Mouse (Mus musculus) neural tube, embryonic 13.5 days (tissue): ENCODE measurements around the gene Chst3. TPM values are rescaled to one million over a fixed set of nuclear protein-coding genes. Genes with fewer than 3 reads are reported as not detected.
A peak's percentile ranks its signal among the peaks of the same experiment; 100 is the strongest.
"Not testable (repeated sequence)": the region's sequence is repeated elsewhere in the genome, so short reads cannot be mapped to it uniquely, and the experiment has no call there.

ENCODE experiments used
- ATAC-seq: fragments of 200-750 bp; cut with Nextera tagmentation; 2 replicates; pipeline ENCODE4 v1.8.0; 2017; ENCODE audit warnings: low read depth, mild to moderate bottlenecking, moderate TSS enrichment, moderate library complexity
- H3K27ac ChIP-seq: fragments of 300-500 bp; sonication (generic); replicated peaks from 2 replicates; pipeline ENCODE4 v1.5.1; 2015; ENCODE audit warnings: moderate library complexity, mild to moderate bottlenecking, inconsistent platforms
- H3K27me3 ChIP-seq: fragments of 300-500 bp; sonication (generic); 2 replicates; pipeline ENCODE4 v1.6.1; 2015; ENCODE audit warnings: mild to moderate bottlenecking, inconsistent platforms
- H3K36me3 ChIP-seq: fragments of 300-500 bp; sonication (generic); 2 replicates; pipeline ENCODE4 v1.6.1; 2015; ENCODE audit warnings: mild to moderate bottlenecking, inconsistent platforms
- H3K4me1 ChIP-seq: fragments of 300-500 bp; sonication (generic); replicated peaks from 2 replicates; pipeline ENCODE4 v1.6.1; 2015; ENCODE audit warnings: inconsistent platforms
- H3K4me2 ChIP-seq: fragments of 300-500 bp; sonication (generic); 2 replicates; pipeline ENCODE4 v1.6.1; 2015; ENCODE audit warnings: inconsistent platforms, mild to moderate bottlenecking, moderate library complexity
- H3K4me3 ChIP-seq: fragments of 300-500 bp; sonication (generic); 2 replicates; pipeline ENCODE4 v1.5.1; 2015; ENCODE audit warnings: mild to moderate bottlenecking, inconsistent platforms
- H3K9ac ChIP-seq: fragments of 300-500 bp; sonication (generic); 2 replicates; pipeline ENCODE4 v1.6.1; 2015; ENCODE audit warnings: moderate library complexity, mild to moderate bottlenecking, inconsistent platforms
- H3K9me3 ChIP-seq: fragments of 300-500 bp; sonication (generic); 2 replicates; pipeline ENCODE4 v1.6.1; 2016; ENCODE audit warnings: inconsistent platforms
- WGBS: fragments of 180-500 bp; shearing (Covaris S2); methylation state at CpG from one replicate; pipeline ENCODE4 v1.1.7; 2015; 5-methylcytosine and 5-hydroxymethylcytosine counted together
- polyA plus RNA-seq: library from polyadenylated mRNA; unstranded; fragments of >200 nt; fragmentation: Nextera tagmentation; extraction: Ambion mirVana; gene quantifications from 2 replicates; pipeline ENCODE4 v1.2.1, GENCODE M21; 2015

Gene Chst3
- polyA plus RNA-seq, 1 experiment from 2014 or later, result 2.7 TPM

DNA sequence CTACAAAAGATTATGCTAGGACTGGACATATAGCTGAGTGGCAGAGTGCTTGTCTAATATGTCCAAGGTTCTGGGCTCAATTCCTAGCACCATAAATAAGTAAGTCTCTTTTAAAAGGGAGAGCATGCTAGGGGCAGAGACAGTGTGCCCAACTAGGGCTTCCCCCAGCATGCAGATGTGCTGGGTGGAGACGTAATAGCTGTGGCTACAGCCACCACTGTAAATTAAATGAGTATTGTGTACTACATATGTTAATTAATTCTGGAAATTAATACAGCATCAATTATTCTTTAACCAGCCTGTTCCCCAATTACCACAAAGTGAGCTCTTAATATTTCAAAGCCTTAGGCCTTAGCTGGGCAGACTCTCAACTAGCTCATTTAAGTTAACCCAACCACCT lies 54.2 kb downstream of the Chst3 start:
- 61% methylated on average over 1 of the region's 1 CpGs for WGBS
- H3K27ac ChIP-seq, result no peak overlapping the region
- H3K9me3 ChIP-seq, result no peaks in the 10 kb centered on the region
- H3K4me1 ChIP-seq, result no peaks in the 10 kb centered on the region
- no peak for ATAC-seq
- H3K36me3 ChIP-seq, result no peaks in the 10 kb centered on the region
- no peak overlapping the region for H3K9ac ChIP-seq
- H3K4me3 ChIP-seq, result no peak overlapping the region
- H3K4me2 ChIP-seq, result no peak overlapping the region
- no peaks in the 10 kb centered on the region for H3K27me3 ChIP-seq

- Histone ChIP-seq H3K4me2 (no peak overlapping the region), H3K4me1 (no peaks in the 10 kb centered on the region), H3K27me3 (no peaks in the 10 kb centered on the region), H3K9me3 (no peaks in the 10 kb centered on the region), H3K36me3 (no peaks in the 10 kb centered on the region), H3K9ac (no peak overlapping the region), H3K4me3 (no peak overlapping the region), H3K27ac (no peak overlapping the region)
- ATAC-seq, result no peak
- 95% methylated on average over 6 of the region's 6 CpGs for WGBS
These were observed 56.1 kb downstream of the Chst3 start for GRCm38 (mm10) chr10:60162973-60163255.

GRCm38 (mm10) chr10:60162184-60162972 lies 56.7 kb downstream of the Chst3 start:
- 83% methylated on average over 8 of the region's 8 CpGs for WGBS

GRCm38 (mm10) chr10:60161397-60161796 lies 57.7 kb downstream of the Chst3 start:
- H3K9me3 ChIP-seq, H3K9ac ChIP-seq, H3K4me2 ChIP-seq, H3K4me3 ChIP-seq, H3K36me3 ChIP-seq, H3K27me3 ChIP-seq, H3K27ac ChIP-seq, ATAC-seq, H3K4me1 ChIP-seq: not testable (repeated sequence)
- WGBS, result 58% methylated on average over 3 of the region's 3 CpGs

More at GRCm38 (mm10) chr10:60162184-60162972, 56.7 kb downstream of the Chst3 start:
- not testable (repeated sequence) for H3K9ac ChIP-seq, H3K4me1 ChIP-seq, H3K4me3 ChIP-seq, H3K36me3 ChIP-seq, H3K4me2 ChIP-seq, H3K27me3 ChIP-seq, H3K27ac ChIP-seq, ATAC-seq, H3K9me3 ChIP-seq

DNA sequence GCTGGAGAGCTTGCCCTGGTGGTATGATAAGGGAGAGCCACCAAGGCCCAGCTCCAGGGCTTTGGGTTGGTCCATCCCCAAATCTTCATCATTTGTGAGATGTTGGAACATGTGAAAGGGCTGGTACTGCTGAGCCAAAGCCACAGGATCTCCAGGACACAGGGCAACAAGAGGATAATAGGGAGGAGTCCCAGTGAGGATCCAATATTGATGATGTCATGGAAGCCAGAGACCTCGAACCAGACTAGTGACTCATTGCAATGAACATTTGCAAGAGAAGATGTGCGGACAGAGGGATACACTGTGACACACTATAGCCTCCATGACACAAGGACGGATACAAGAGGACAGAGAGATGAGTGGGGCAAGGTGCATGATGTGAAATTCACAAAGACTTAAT lies 60.9 kb downstream of the Chst3 start:
- no peak overlapping the region for H3K4me2 ChIP-seq
- H3K36me3 ChIP-seq, result no peaks in the 10 kb centered on the region
- H3K27me3 ChIP-seq, result no peaks in the 10 kb centered on the region
- H3K9ac ChIP-seq, result no peak overlapping the region
- WGBS, result 97% methylated on average over 3 of the region's 3 CpGs
- H3K4me3 ChIP-seq, result no peak overlapping the region
- no peak for ATAC-seq
- no peak overlapping the region for H3K27ac ChIP-seq
- H3K4me1 ChIP-seq, result peaks cover 8% of the 10 kb centered on the region; the same call in 1 of the 2 replicates
- H3K9me3 ChIP-seq, result no peaks in the 10 kb centered on the region

DNA sequence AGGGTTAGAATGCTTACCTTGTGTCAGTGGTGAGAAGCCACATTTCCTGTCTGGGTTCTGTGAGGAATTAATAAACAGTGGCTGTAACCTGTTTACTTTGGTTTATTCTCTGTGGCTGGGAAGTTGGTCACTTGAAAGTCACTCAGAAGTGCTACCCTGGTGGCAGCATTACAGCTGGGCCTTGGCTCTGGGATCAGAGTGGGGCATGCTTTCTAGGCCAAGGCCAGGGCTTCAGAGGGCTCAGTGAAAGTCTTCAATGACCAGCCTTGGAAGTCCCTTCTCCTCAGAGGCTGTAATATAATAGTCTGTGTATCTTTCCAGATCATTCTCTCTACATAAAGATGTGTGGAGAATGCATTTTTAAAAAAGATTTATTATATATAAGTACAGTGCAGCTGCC lies 63.0 kb downstream of the Chst3 start:
- Histone ChIP-seq H3K4me1 (peaks cover 15% of the 10 kb centered on the region; the same call in 1 of the 2 replicates), H3K4me3 (no peak overlapping the region), H3K9ac (no peak overlapping the region), H3K36me3 (no peaks in the 10 kb centered on the region), H3K27me3 (no peaks in the 10 kb centered on the region), H3K27ac (no peak overlapping the region), H3K9me3 (no peaks in the 10 kb centered on the region), H3K4me2 (no peak overlapping the region)
- ATAC-seq, result no peak

DNA sequence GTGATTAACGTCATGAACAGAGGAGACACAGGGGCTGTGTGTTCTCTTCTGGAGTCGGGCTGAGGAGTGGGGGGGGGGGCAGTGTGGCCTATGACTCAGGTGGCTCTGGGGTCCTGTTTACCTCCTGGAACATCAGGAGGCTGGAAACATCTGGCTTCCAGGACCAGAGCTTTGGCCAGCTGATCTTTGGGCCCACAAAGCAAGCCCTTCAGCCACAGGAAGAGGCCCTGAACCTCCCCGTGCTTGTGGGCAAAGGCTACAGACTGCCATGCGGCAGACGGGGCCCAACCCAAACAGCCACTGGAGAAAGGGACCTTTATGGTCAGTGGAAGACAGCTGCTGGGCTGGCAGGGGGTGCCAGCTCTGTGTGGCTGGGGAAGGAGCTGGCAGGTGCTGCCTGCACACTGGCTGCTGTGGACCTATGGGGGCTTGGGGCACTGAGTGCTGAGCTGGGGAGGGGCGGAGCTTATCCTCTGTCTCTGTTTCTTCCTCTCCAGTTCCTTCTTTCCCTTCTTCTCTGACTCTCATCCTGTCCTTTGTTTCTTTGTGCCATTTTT lies 67.9 kb downstream of the Chst3 start:
- ATAC-seq, result no peak
- Histone ChIP-seq H3K4me2 (no peak overlapping the region), H3K27me3 (peaks cover 3% of the 10 kb centered on the region; the same call in 1 of the 2 replicates), H3K4me3 (no peak overlapping the region), H3K9ac (no peak overlapping the region), H3K4me1 (peaks cover 15% of the 10 kb centered on the region; the same call in 1 of the 2 replicates), H3K36me3 (no peaks in the 10 kb centered on the region), H3K27ac (no peak overlapping the region), H3K9me3 (no peaks in the 10 kb centered on the region)
- WGBS, result 52% methylated on average over 6 of the region's 6 CpGs

DNA sequence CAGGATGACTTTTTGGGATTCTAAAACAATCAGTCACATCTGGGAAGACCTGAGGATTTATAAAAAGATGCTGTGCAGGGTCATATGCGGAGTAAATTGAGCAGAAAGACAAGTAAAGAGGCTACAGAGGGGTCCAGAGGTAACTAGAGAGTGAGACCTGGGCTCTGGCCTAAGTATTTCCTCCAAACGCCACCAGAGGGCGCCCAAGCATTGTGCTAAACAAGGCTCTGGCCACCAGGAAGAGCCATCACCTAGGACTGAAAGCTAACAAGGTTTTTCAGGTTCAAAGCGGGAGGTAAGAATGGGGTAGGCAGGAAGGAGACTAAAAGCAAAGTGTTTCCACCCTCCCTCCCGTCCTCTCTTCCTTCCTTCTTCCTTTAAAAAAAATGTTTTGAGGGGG lies 71.0 kb downstream of the Chst3 start:
- Histone ChIP-seq H3K4me3 (no peak overlapping the region), H3K36me3 (no peaks in the 10 kb centered on the region), H3K9ac (no peak overlapping the region), H3K9me3 (no peaks in the 10 kb centered on the region), H3K4me2 (no peak overlapping the region), H3K27me3 (peaks cover 3% of the 10 kb centered on the region; the same call in 1 of the 2 replicates), H3K27ac (no peak overlapping the region), H3K4me1 (peaks cover 7% of the 10 kb centered on the region; the same call in 1 of the 2 replicates)
- 6% methylated on average over 5 of the region's 5 CpGs for WGBS
- ATAC-seq, result peak; percentile 60

DNA sequence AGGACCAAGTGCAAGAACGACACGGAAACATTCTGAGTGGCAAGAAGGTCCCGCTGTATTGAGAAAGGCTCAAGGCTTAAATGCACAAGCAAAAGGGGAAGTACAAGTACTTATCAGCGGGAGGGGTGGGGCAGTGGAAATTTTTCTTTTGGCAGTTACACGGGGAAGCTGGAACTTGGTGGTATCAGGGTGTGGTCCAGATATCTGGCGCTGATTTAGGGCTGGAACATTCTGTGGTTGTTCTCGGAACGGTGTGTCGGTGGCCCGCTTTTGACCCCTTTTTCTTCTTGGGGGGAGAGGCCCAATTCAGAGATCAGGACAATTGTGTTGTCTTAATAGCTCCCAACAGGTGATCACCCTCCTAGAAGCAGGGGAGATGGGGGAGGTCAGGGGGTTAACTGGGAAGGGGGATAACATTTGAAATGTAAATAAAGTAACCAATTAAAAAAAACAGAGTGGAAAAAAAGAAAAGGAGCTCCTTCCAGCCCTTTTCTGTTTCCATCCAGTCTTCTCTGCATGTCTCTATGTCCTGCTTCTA lies 71.5 kb downstream of the Chst3 start:
- not testable (repeated sequence) for ATAC-seq, H3K27me3 ChIP-seq, H3K36me3 ChIP-seq, H3K4me2 ChIP-seq, H3K27ac ChIP-seq, H3K4me3 ChIP-seq, H3K9ac ChIP-seq, H3K4me1 ChIP-seq, H3K9me3 ChIP-seq
- WGBS, result 63% methylated on average over 10 of the region's 10 CpGs

GRCm38 (mm10) chr10:60141656-60142160 lies 77.4 kb downstream of the Chst3 start:
- H3K9ac ChIP-seq, result no peak overlapping the region
- no peaks in the 10 kb centered on the region for H3K27me3 ChIP-seq
- WGBS, result 89% methylated on average over 3 of the region's 3 CpGs
- H3K9me3 ChIP-seq, result no peaks in the 10 kb centered on the region
- no peaks in the 10 kb centered on the region for H3K4me1 ChIP-seq
- no peak for ATAC-seq
- H3K4me2 ChIP-seq, result no peak overlapping the region
- no peak overlapping the region for H3K27ac ChIP-seq
- H3K4me3 ChIP-seq, result no peak overlapping the region
- H3K36me3 ChIP-seq, result no peaks in the 10 kb centered on the region

GRCm38 (mm10) chr10:60140751-60141150 lies 78.3 kb downstream of the Chst3 start:
- no peaks in the 10 kb centered on the region for H3K36me3 ChIP-seq
- no peaks in the 10 kb centered on the region for H3K4me1 ChIP-seq
- no peak for ATAC-seq
- no peaks in the 10 kb centered on the region for H3K9me3 ChIP-seq
- H3K4me2 ChIP-seq, result no peak overlapping the region
- H3K27ac ChIP-seq, result no peak overlapping the region
- H3K27me3 ChIP-seq, result no peaks in the 10 kb centered on the region
- H3K4me3 ChIP-seq, result no peak overlapping the region
- WGBS, result 87% methylated on average over 4 of the region's 4 CpGs
- H3K9ac ChIP-seq, result no peak overlapping the region

DNA sequence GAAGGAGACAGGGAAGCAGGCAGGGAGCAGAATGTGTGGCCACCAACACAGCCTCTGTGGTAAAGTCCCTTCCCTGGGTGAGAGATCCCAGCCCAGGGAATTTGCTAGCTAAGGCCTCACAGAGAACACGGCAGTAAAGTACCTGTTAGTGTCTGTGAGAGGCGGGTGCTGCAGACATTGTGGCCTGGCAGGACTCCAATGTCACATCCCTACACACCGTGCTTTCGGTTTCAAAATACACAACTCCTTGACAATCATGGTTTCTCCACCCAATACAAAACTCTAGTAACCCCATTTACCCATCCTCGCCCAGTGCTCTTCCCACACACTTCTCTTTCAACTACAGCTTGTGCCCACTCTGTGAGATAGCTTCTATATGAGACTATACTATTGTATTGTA lies 80.4 kb downstream of the Chst3 start:
- Histone ChIP-seq H3K36me3 (no peaks in the 10 kb centered on the region), H3K4me1 (0 out of 2 replicates have a peak, but pooled peaks cover 2% of the 10 kb centered on the region), H3K4me3 (no peak overlapping the region), H3K4me2 (no peak overlapping the region), H3K9me3 (no peaks in the 10 kb centered on the region), H3K27me3 (no peaks in the 10 kb centered on the region), H3K9ac (no peak overlapping the region), H3K27ac (no peak overlapping the region)
- WGBS, result 92% methylated on average over 5 of the region's 5 CpGs
- ATAC-seq, result no peak
